Mouse (Mus musculus) C2C12 (cell line): Measurements from ENCODE around the gene Prr11.

Experiments
- CEBPB ChIP-seq: IDR thresholded peaks from one replicate; pipeline ENCODE4 v1.6.1; 2011; ENCODE audit warnings: low read depth, mild to moderate bottlenecking, control low read depth, moderate library complexity
- CTCF ChIP-seq: IDR thresholded peaks from one replicate; pipeline ENCODE4 v1.5.1; 2011; ENCODE audit not compliant: control insufficient read depth, insufficient read depth, insufficient read length
- MAX ChIP-seq: IDR thresholded peaks from one replicate; pipeline ENCODE4 v1.6.1; 2011; ENCODE audit warnings: mild to moderate bottlenecking, control low read depth

- TF ChIP-seq MAX (no peak), CTCF (no peak), CEBPB (no peak)
These were observed 52.2 kb downstream of the Prr11 start for GRCm38 (mm10) chr11:87056286-87056685.
